ENCODE assay signal across 10 mouse cellular contexts in the genomic region with DNA sequence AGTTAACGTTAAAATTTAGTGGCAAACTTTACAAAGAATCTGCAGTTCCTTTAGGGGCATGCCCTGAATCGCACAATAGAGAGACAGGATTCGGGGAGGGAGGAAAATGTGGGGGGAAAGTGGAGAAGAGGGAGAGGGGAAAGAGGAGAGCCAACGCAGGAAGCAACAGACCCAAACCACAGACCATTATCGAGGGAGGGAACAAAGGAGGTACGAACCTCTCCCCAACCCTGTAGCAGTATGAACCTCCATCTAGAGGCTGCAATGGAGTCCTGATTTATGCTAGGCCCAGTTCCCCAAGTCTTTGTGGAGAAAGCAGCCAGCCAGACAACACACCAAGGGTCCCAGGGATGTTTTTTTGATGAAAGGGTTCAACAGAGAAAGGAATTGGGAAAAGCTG. TPM values are rescaled to one million over a fixed set of nuclear protein-coding genes. Genes with fewer than 3 reads are reported as not detected.
DNase-seq lines count a peak whose midpoint lies in the region; ATAC-seq lines count a peak whose summit lies in the region.
"Had no signal": no experiment of that assay in that cellular context is flagged by ENCODE, and none has a peak within 500 bp of the region (broad histone marks: within the 10 kb centered on the region; RNA-seq: fewer than 3 reads in every experiment).

No protein-coding gene starts in this region.

- WGBS in heart, embryonic 15.5 days: 22% methylated on average over 6 of the region's 6 CpGs
- 21% methylated on average over 6 of the region's 6 CpGs for WGBS in embryonic facial prominence, embryonic 10.5 days
- WGBS in hindbrain, embryonic 14.5 days: 11% methylated on average over 6 of the region's 6 CpGs
- 11% methylated on average over 6 of the region's 6 CpGs for WGBS in midbrain, embryonic 14.5 days

- intact Hi-C loops in heart, postnatal 10 days (cut with DNase I): loop anchor here (5.0 kb wide), 1 partner anchor 434 kb away; no protein-coding TSS in a partner anchor

- ATAC-seq in heart, embryonic 15.5 days (replicated peaks; ENCODE audit: insufficient number of reproducible peaks, insufficient read depth, low FRiP score, low read depth): no peak
- no peak for ATAC-seq in hindbrain, embryonic 14.5 days (ENCODE audit: low FRiP score)
- ATAC-seq in midbrain, embryonic 14.5 days (ENCODE audit: low FRiP score, low TSS enrichment): peak; percentile 14; the same call in 1 of the 2 replicates

- H3K9ac ChIP-seq in heart, embryonic 15.5 days: no peak overlapping the region
- H3K9ac ChIP-seq in hindbrain, embryonic 14.5 days: no peak overlapping the region
- 0 out of 2 replicates have a peak overlapping the region, but pooled peaks have one; percentile 2 for H3K9ac ChIP-seq in midbrain, embryonic 14.5 days (replicated peaks; ENCODE audit: low read length)

- H3K4me2 ChIP-seq in heart, embryonic 15.5 days: peak overlapping the region; percentile 52
- peak overlapping the region; percentile 41 for H3K4me2 ChIP-seq in hindbrain, embryonic 14.5 days (replicated peaks)
- peak overlapping the region; percentile 50 for H3K4me2 ChIP-seq in midbrain, embryonic 14.5 days (ENCODE audit: low read length)

- peaks cover 58% of the 10 kb centered on the region for H3K27me3 ChIP-seq in heart, embryonic 15.5 days
- H3K27me3 ChIP-seq in embryonic facial prominence, embryonic 10.5 days (replicated peaks; ENCODE audit: low read depth, poor library complexity, severe bottlenecking): peaks cover 6% of the 10 kb centered on the region
- no peaks in the 10 kb centered on the region for H3K27me3 ChIP-seq in hindbrain, embryonic 14.5 days (ENCODE audit: control insufficient read depth, insufficient read depth, low read length)
- H3K27me3 ChIP-seq in midbrain, embryonic 14.5 days (ENCODE audit: control insufficient read depth, insufficient read depth, low read length): no peaks in the 10 kb centered on the region

- H3K27ac ChIP-seq in heart, embryonic 15.5 days: no peak overlapping the region
- peak overlapping the region; percentile 86 for H3K27ac ChIP-seq in embryonic facial prominence, embryonic 10.5 days (replicated peaks)
- no peak overlapping the region for H3K27ac ChIP-seq in hindbrain, embryonic 14.5 days
- H3K27ac ChIP-seq in midbrain, embryonic 14.5 days (replicated peaks; ENCODE audit: low read depth, low read length): peak overlapping the region; percentile 9; the same call in 1 of the 2 replicates

- H3K4me1 ChIP-seq in heart, embryonic 15.5 days (replicated peaks): peaks cover 21% of the 10 kb centered on the region
- H3K4me1 ChIP-seq in embryonic facial prominence, embryonic 10.5 days: peaks cover 32% of the 10 kb centered on the region
- H3K4me1 ChIP-seq in hindbrain, embryonic 14.5 days (replicated peaks; ENCODE audit: control insufficient read depth, insufficient read depth, low read length): peaks cover 14% of the 10 kb centered on the region; the same call in 1 of the 2 replicates
- peaks cover 9% of the 10 kb centered on the region for H3K4me1 ChIP-seq in midbrain, embryonic 14.5 days (ENCODE audit: control insufficient read depth, insufficient read depth, low read length)

- DNase-seq in heart, postnatal 10 days: no peak
- no peak for DNase-seq in embryonic facial prominence, embryonic 10.5 days (ENCODE audit: low spot score)
- no peak for DNase-seq in hindbrain, embryonic 14.5 days (ENCODE audit: low spot score)
- no peak for DNase-seq in midbrain, embryonic 14.5 days
- DNase-seq in cerebellum, postnatal 10 days: no peak
- DNase-seq in layer of hippocampus, adult 11-12 months (ENCODE audit: low spot score): no peak
- DNase-seq in layer of hippocampus, adult 8-10 months (ENCODE audit: low spot score in 2 of 2): no peak

- no peaks in the 10 kb centered on the region for H3K36me3 ChIP-seq in heart, embryonic 15.5 days
- H3K36me3 ChIP-seq in embryonic facial prominence, embryonic 10.5 days (replicated peaks): no peaks in the 10 kb centered on the region
- H3K36me3 ChIP-seq in hindbrain, embryonic 14.5 days (replicated peaks; ENCODE audit: control insufficient read depth, insufficient read depth): no peaks in the 10 kb centered on the region
- no peaks in the 10 kb centered on the region for H3K36me3 ChIP-seq in midbrain, embryonic 14.5 days (ENCODE audit: control insufficient read depth, insufficient read depth, low read length)

- H3K4me3 ChIP-seq in heart, embryonic 15.5 days: peak overlapping the region; percentile 23
- H3K4me3 ChIP-seq in embryonic facial prominence, embryonic 10.5 days: peak overlapping the region; percentile 49
- 0 out of 2 replicates have a peak overlapping the region, but pooled peaks have one; percentile 2 for H3K4me3 ChIP-seq in hindbrain, embryonic 14.5 days (replicated peaks; ENCODE audit: low read length)
- H3K4me3 ChIP-seq in midbrain, embryonic 14.5 days (replicated peaks; ENCODE audit: low read depth, low read length): 0 out of 2 replicates have a peak overlapping the region, but pooled peaks have one; percentile 12

- no peaks in the 10 kb centered on the region for H3K9me3 ChIP-seq in heart, embryonic 15.5 days (replicated peaks)
- no peaks in the 10 kb centered on the region for H3K9me3 ChIP-seq in embryonic facial prominence, embryonic 10.5 days
- H3K9me3 ChIP-seq in hindbrain, embryonic 14.5 days (ENCODE audit: control insufficient read depth, low read length): no peaks in the 10 kb centered on the region
- no peaks in the 10 kb centered on the region for H3K9me3 ChIP-seq in midbrain, embryonic 14.5 days (ENCODE audit: control insufficient read depth, low read length)

RNA-seq across cellular contexts. Expression of gene Iqca, which starts 0.6 kb away (rescaled TPM):
- 0.15 TPM in 1 of 2 replicates, not detected in the other for polyA plus RNA-seq in heart, embryonic 15.5 days (2015; fragmentation: Nextera tagmentation; extraction: Ambion mirVana)
- not detected for total RNA-seq in heart, postnatal 10 days (2021)
- 0.20 TPM in 1 of 2 replicates, not detected in the other for polyA plus RNA-seq in embryonic facial prominence, embryonic 10.5 days (2016; fragmentation: Nextera tagmentation; extraction: Ambion mirVana)
- 0.86 and 1.8 TPM in 2 replicates for polyA plus RNA-seq in hindbrain, embryonic 14.5 days (2014; fragmentation: Nextera tagmentation; extraction: Ambion mirVana)
- polyA plus RNA-seq in midbrain, embryonic 14.5 days (2014; fragmentation: Nextera tagmentation; extraction: Ambion mirVana): 0.20 and 0.31 TPM in 2 replicates
- total RNA-seq in layer of hippocampus, adult 8-10 months (2022): 1 to 10 TPM; 1.2 to 1.9 (median 1.3) TPM
- total RNA-seq: hematopoietic stem cell, adult 5-6 weeks; liver, adult 2 months had no signal
- polyA plus RNA-seq: liver, adult 2 months had no signal

RNA-seq across cellular contexts. Expression of gene Ackr3, which starts 50.0 kb away (rescaled TPM):
- 26.9 and 29.0 TPM in 2 replicates for polyA plus RNA-seq in heart, embryonic 15.5 days (2015; fragmentation: Nextera tagmentation; extraction: Ambion mirVana)
- 10 to 100 TPM; 45.4 to 48.9 TPM for total RNA-seq in heart, postnatal 10 days (2021)
- polyA plus RNA-seq in embryonic facial prominence, embryonic 10.5 days (2016; fragmentation: Nextera tagmentation; extraction: Ambion mirVana): 20.0 and 22.4 TPM in 2 replicates
- 10.3 and 11.1 TPM in 2 replicates for polyA plus RNA-seq in hindbrain, embryonic 14.5 days (2014; fragmentation: Nextera tagmentation; extraction: Ambion mirVana)
- 12.8 and 13.6 TPM in 2 replicates for polyA plus RNA-seq in midbrain, embryonic 14.5 days (2014; fragmentation: Nextera tagmentation; extraction: Ambion mirVana)
- 10 to 100 TPM; 11.4 to 13.7 (median 12.8) TPM for total RNA-seq in layer of hippocampus, adult 8-10 months (2022)

Comparison
In these comparisons a context has a peak if more than half of its experiments do, and no peak if none do; other contexts are left out.
1. H3K27ac ChIP-seq: peak in embryonic facial prominence, embryonic 10.5 days (single experiment) and midbrain, embryonic 14.5 days (single experiment); none in heart, embryonic 15.5 days (single experiment) and hindbrain, embryonic 14.5 days (single experiment).
2. Peak in every context shown above with its lines, with median percentiles within 50 percentile points of each other: H3K4me2 ChIP-seq and H3K4me3 ChIP-seq.